Mouse (Mus musculus): Measurements from ENCODE around the gene Tmem213.
A peak's percentile ranks its signal among the peaks of the same experiment; 100 is the strongest.

Gene Tmem213

DNA sequence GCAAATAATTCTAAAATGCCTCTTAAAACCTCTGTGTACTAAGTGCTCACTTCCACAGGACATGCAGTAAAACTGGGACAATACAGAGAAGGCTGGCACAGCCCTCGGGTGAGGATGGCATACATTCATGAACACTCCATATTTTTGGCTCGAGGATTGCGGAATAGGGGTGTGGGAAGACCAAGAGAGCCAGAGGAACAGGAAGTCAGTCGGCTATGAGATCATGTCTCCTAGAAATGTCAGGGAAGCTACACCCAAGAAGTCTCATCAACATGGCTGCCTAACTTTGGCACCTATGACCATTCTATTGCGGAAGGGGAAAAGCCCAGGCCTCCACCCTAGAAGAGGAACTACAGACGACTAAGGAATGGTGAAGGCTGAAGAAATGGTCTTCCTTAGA lies 9.3 kb downstream of the Tmem213 start:
- DNase-seq (ENCODE audit: low spot score): no peak

DNA sequence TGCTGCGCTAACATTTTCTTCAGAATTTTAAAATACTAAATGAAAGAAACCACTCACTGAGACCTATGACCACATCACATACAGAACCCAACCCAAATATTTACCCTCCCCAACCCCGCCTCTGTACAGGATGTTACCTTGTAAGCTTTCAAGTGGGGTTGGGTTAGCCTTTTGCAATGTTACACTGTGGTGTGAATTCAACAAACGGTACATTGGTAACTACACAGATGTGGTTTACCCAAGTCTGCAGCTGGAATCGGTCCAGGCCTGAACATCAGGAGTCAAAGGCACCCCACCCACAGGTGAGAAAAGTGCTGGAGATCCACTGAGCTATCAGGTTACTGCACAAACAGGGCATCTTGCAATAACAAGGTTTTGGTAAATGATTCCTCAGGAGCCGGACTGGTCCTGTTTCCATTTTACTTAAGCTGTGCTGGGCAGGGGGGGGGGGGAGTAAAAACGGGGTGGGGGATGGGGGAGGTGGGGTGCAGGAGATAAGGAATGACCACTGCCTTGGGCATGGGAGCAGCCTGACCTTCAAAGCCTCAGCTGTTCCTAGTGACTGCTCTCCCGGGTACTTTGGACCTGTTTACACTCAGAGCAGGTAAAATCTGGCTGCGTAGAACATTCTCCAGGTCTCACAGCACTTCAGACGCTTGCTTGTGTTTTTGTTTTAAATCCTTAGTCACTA lies 11.8 kb downstream of the Tmem213 start:
- DNase-seq (ENCODE audit: low spot score): no peak

DNA sequence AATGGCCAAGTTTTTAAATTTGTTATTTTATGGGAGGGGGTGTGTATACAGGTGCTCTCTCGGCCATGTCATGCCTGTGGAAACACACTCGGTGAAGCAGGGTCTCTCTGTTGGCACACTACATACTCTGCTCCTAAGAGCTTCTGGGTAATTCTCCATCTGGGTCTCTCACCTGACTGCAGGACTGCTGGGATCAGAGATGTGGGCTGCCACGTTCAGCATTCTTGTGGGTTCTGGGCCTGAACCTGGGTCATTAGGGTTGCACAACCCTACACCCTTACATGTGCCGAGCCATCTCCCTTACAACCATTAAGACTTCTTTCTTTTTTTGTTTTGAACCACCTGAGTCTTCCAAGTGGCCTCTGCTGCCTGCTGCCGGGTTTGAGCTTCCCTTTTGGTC lies 12.8 kb downstream of the Tmem213 start:
- DNase-seq (ENCODE audit: low spot score): no peak

DNA sequence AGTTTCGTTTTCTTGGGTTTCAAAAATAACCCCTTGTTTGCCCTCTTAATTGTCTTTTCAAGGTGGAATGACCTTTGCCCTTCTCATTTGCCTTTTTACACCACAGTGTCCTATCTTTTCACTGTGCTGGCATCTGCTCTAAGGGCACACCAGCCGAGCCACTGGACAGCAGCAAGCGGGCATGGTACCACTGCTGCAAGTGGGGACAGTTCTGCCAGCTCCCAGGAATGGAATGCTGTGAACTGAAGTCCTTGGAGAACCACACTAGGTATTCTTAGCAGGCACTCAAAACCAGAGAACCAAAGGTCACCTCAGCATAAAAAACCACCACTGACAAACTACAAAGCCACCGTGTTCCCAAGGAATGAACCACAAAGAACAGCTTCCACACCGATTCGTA lies 13.7 kb downstream of the Tmem213 start:
- no peak for DNase-seq (ENCODE audit: low spot score)

DNA sequence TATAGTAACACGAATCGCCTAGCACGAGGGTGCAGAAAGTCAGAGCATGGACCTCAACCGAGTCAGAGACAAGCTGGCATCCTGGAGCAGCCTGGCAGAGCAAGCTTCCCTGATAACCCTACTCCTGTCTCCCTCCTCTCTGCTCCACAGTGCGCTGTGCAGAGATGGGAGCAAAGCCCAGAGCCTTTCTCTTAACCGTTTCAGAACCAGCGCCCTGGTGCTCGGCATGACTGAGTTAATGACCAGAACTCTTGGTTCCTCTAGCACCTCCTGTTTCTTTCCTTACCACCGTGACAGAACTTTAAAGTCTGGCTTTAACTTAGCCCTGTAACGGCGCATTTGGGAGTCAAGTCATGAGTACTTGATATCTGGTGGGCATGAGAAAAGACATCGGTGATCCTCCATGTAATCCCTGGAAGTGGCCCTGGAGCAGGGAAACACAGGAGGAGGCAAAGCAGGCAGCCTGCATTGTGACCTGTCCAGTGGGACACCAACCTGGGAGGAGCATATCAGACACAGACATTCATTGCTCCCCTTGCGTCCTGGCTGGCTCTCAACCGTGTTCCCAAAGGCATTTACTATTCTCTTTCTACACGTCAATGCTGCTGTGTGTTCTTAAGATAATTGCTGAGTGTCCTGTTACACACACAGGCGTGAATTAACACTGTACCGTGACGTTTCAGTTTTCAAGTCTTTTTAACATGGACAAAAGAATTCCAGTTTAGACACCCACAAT lies 14.6 kb downstream of the Tmem213 start:
- no peak for DNase-seq (ENCODE audit: low spot score)

DNA sequence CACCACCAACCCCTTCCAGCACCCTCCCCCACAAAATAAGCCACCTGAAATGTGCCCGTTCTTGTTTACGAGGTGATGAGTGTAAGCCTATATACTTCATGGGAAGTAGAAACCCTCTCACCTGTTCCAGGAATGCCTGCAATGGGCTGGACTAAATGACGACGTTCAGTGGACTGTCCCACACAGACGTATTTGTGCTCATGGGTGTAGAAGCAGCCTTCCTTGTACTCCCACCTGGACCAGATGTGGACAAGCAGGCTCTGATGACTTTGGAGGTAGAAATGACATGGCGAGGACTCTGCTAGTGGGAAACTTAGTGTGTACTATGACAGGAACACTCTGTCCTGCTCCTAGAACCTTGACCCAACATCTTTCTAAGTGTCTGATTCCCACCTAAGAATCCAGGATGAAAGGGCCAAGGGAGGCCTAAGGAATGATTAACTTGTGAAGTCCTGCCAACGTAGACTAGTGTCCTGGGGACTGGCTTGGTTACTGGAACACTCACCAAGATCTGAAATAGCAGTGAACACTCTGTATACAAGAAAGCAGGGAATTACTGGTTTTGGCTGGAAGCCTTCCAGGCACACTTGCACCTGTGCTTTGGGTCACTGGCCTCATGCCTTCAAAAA lies 15.3 kb downstream of the Tmem213 start, which contains the start of gene Atp6v0a4:
Gene Atp6v0a4, minus strand, starts transcription at position 380 of the 629 bp plus-strand sequence.
- DNase-seq (ENCODE audit: low spot score): no peak

DNA sequence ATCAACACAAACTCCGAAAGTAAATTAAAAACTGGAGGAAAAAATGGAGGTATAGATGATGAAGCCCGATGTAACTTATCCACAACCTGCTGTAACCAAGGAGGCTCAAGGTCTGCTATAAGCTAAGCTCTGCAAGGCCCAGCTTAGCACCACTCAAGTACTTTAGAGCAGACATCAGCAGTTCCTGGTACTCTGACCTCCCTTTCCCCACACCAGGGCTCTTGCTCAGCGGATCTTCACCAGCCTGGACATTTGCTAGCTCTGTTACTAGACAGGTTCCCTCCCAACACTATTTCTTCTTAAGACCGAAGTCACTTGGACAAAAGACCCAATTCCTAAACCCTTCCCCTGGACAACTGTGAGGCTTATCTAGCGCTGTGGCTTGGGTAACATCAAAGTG lies 15.8 kb downstream of the Tmem213 start:
- DNase-seq (ENCODE audit: low spot score): no peak

DNA sequence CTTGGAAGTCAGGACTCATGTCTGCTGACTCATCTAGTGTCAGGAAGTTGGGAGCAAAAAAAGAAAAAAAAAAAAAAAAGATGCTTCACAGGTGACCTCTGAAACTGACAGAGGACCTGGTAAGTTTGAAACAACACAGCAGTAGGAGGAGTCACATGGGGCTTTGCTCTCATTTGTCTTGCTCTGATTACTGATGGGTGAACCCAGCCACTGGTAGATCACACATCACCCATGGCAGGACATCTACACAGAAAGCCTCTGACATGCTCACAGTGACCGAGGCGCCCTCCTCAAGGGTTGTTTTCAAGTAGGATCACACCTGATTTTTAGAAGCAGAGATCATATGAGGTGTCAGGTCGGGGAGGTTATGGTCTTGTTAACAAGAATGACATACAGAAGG lies 16.4 kb downstream of the Tmem213 start:
- DNase-seq (ENCODE audit: low spot score): no peak

DNA sequence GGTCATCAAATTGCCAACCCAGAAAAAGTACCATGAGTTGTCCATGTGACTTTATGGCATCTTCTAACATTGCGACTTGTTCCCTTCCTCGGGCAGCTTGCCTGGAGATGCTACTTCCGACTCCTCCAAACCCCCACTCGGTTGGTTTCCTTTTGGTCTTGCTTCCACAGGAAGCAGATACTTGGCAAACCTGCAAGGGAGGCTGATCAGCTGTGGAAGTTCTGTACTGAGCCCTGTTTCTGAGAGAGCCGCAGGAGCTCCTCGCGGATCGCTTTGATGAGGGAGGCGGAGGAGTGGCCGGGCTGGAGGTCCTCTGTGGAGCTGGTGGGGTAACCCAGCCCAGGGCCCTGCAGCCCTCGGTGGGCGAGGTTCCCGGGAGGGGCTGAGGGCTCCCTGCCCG lies 19.1 kb downstream of the Tmem213 start:
- no peak for DNase-seq (ENCODE audit: low spot score)

DNA sequence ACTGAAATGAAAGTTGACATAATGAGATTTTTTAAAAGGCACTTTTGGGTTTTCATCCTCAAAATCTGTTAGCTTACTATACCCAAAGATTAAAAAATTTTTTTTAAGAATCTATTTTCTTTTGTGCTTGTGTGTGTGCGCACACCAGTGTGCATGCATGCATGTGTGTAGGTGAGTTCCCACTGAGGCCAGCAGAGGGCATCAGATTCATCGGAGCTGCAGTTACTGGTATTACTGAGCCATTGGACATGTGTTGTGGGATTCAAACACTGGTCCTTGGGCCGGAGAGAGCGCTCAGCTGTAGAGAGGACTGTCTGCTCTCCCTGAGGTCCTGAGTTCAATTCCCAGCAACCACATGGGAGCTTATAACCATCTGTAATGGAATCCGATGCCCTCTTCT lies 20.8 kb downstream of the Tmem213 start:
- DNase-seq (ENCODE audit: low spot score): no peak

DNA sequence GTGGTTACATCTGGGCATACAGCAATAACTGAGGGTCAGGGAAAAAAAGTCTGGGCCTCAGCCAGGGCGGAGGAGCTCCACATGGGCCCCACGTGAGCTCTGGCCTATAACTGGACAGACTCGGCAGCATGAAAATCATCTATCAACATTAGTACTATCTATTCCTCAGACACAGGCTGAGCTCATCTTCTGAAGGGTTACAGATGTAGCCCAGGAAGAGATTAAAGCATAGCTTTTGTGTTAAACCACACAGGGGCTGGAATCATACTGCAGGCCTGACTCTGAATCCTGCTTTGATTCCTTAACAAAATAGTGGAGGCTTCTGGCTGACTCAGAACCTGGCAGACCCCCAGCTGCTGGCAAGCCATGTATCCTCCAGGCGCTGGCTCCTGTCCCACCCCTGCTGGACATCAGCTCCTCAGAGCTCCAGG lies 22.8 kb downstream of the Tmem213 start:
- peak; percentile 69 for DNase-seq (ENCODE audit: low spot score)

DNA sequence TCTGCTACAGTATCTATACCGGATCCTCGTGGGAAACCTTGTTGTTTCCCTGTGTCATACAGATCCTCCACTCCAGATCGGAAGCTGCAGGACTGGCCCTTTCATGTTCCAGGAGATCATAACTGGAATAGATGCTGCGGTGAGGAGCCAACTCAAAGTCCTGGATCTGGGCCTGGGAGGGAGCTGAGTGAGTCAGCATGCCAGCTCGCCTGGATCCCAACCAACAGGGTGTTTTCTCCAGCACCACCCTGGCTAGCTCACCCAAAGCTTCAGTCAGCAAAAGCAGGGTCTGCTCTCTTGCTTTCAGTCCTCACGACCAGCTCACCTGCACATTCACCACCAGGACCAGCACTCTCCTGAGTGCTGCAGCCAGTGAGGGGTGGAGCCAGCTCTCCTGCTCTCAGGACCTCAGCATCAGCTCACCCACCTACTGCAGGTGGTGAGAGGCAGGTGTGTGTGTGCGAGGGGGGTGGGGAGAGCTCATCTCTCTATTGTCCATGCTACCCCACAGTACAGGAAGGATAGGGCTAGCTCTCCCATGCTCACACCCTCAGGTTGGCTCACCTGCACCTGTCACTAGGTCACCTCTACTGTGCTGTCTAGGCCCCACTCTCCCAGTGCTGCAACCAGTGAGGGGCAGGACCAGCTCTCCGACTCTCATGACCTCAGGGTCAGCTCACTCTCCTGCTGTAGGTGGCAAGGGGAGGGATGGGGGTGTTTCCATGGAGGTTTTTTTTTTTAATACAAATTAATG lies 25.9 kb downstream of the Tmem213 start:
- DNase-seq (ENCODE audit: low spot score): no peak

DNA sequence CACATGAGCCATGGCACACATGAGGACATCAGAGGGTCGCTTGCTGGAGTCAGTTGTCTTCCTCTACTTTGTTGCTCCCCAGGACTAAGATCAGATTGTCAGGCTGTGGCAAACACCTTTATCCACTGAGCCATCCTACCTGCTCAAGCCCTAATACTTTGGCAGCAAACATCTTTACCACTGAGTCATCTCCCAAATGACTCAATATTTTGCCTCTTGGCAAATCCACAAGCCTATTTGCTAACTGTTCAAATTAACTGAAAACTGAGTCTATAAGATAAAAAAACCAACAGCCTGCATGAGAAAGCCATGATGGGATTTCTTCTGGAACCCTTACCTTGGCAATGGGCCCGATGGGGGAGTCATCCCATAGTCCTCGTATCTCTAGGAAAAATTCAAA lies 30.0 kb downstream of the Tmem213 start:
- DNase-seq (ENCODE audit: low spot score): no peak

DNA sequence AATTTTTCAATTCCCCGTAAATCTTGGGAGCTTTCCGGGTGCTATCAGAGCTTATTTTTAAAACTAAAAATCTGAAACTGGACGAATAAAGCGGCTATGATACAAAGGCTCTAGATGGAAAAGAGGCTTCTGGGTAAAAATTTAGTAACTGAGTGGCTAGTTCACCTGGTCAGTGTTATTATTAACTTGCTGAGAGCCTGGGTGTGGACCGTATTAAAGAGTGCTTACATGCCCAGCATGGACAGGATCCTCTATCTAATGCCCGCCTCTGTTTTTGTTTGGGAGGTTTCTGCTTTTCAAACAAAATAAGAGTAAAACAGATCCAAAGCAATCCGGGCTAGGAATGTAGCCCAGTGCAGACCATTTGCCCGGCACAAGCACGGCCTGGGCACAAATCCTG lies 31.3 kb downstream of the Tmem213 start:
- no peak for DNase-seq (ENCODE audit: low spot score)

DNA sequence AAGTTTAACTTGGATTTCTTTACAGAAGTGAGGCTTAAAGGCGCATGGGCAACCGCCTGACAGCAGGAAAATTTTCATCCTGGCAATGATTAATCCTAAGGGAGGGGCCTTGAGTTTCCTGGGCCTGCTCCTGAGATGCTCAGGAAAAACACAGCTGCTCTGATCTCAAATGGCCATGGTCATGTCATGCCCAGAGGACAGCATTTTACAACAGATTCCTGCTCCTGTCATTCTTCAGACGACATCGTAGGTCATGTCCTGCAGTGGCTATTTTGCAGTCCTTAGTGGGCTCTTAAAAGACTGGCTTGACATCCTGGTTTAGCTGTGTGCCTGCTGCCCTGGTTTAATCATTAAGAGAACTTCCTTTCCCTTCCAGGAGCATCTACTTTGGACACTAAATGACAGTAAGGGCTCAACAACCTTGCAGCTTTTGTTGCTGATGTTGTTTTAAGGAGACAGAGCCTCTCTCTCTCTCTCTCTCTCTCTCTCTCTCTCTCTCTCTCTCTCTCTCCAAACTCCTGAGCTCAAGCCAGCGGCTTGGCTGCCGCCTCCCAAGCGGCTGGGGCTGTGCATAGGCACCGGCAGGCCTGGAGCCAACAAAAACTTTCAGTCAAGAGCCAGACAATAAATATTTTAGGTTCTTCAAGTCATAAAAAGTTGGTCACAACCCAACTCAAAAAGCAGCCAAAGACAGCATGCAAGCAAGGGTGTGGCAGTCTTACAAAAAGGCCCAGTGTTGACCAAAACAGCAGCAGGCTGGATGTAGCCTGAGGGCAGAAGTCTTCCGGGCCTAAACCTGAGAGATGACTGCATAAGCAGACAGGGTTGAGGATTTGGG lies 35.3 kb downstream of the Tmem213 start:
- peak; percentile 58 for DNase-seq (ENCODE audit: low spot score)

DNA sequence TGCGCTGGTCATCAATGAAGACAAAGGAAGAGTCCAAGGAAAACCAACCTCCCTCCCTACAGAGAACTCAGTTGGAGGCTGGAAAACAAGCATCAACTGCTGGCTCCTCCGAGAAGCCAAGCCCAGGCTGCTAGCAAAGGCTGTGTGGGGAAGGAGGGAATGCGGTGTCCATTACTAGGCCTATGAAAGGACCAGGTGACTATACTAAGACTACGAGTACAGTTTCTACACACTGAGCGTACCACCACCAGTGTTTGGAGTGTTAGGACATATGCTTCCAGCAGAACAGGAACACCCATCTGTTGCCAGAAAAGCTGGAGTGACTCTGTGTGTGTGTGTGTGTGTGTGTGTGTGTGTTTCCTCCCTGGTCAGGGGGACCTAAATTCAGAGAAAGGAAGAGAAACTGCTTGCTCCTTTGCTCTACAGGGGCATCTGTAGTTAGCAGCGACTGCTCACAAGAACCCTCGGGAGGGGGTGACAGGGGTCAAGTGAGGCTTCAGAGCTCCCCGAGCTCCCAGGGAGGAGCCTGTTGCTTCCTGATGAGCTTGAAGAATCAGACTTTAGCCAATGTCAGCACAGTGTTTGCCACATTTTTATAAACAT lies 36.5 kb downstream of the Tmem213 start:
- no peak for DNase-seq (ENCODE audit: low spot score)

DNA sequence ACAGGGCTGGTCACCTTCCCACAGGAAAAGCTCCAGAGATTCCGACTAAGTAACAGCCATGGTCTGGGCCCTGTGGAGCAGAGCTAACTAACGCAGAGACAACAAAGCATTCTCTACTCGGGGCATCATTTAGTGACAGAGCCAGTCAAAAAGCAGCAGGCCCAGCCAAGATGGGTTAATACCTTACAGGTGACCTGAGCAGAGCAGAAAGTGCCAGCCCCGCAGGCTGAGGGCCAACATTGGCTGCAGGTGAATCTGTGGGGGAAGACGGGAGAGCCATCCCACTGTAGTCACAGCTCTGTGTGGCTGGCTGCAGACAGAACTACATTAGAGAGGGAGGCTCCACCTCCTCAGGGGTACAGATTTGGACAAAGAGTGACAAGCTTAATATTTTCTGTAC lies 38.2 kb downstream of the Tmem213 start:
- DNase-seq (ENCODE audit: low spot score): no peak

DNA sequence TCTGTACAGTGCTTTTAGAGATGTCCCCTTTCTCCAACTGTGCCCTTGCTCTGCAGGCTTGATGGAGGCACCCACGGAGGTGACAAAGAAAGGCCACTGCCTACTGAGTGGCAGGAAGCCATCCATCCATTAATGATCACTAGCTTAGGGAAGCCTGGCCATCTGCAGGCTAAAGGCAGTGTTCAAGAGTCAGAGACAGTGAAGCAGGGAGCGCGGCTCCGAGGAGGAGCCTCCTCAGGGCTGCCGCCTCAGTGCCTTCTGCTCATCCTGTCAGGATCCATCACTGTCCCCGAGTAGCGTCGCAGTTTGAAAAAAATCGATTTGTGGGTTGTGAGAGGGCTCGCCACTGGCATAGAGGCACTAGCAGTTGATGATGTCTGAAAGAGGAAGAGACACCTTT lies 39.6 kb downstream of the Tmem213 start:
- DNase-seq (ENCODE audit: low spot score): no peak

DNA sequence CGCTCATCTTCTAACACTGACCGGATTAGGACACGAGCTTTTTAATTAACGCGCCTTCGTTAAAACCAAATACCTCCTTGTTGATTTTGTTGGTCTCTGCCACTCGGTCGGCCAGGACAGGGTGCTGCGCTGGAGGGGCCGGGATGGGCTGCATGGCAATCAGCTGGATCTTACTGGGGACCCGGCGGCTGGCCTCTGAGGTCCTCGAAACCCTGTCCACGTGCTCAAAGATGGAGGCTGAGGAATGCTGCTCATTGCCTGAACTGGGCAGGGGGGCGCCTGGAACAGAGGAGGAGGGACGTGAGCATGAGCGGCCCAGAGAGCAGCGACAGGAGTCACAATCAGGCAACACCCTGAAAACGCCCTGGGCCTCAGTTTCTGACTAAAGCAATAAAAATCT lies 40.4 kb downstream of the Tmem213 start:
- no peak for DNase-seq (ENCODE audit: low spot score)

DNA sequence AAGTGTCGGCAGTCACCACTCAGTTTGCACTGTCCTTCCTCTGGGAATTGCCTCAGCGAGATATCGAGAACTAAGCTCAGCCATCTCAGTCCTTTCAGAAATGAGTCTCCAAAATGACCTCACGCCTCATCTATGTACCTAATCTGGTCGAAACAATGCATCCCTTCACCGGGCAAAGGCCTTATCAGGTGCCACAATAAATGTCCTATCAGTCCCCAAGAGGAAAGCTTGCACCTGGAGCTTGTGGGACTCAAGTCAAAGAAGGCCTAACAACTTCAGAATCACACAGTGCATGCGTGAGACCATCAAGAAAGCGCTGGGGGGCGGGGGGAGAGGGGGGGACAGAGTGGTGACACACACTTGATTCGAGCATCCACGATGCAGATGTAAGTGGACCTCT lies 43.2 kb downstream of the Tmem213 start:
- no peak for DNase-seq (ENCODE audit: low spot score)

DNA sequence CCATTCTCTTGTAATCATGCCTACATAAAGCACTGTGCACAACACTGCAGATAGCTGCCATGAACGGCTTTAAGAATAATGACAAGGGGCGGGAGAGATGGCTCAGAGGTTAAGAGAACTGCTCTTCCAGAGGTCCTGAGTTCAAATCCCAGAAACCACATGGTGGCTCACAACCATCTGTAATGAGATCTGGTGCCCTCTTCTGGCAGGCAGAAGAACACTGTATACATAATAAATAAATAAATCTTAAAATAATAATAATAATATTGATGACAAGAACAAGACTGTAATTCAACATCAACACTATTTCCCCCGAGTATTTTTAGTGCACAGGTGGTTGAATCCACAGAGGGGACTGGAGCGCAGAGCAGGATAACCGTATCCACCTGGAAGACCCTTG lies 47.1 kb downstream of the Tmem213 start:
- DNase-seq (ENCODE audit: low spot score): no peak
